Mouse (Mus musculus): ENCODE results near the gene Hfe2.

Hfe2 gene

GRCm38 (mm10) chr3:96571896-96572698 lies 47.1 kb downstream of the Hfe2 start:
- no peak for DNase-seq (ENCODE audit: extremely low spot score, low read depth, low spot score)

GRCm38 (mm10) chr3:96573611-96574511 lies 48.9 kb downstream of the Hfe2 start:
- DNase-seq (ENCODE audit: extremely low spot score, low read depth, low spot score), result no peak

GRCm38 (mm10) chr3:96575272-96575984 lies 50.5 kb downstream of the Hfe2 start:
- no peak for DNase-seq (ENCODE audit: extremely low spot score, low read depth, low spot score)

- DNase-seq (ENCODE audit: extremely low spot score, low read depth, low spot score), result no peak
These were observed 51.2 kb downstream of the Hfe2 start for GRCm38 (mm10) chr3:96576005-96576658.

GRCm38 (mm10) chr3:96576690-96577541 lies 51.9 kb downstream of the Hfe2 start, which contains the start of gene Gm16253:
Gene Gm16253 (plus strand): TSS chr3:96576984.
- DNase-seq (ENCODE audit: extremely low spot score, low read depth, low spot score), result no peak

- no peak for DNase-seq (ENCODE audit: extremely low spot score, low read depth, low spot score)
These were observed 52.6 kb downstream of the Hfe2 start for GRCm38 (mm10) chr3:96577566-96577965.

Data from hindlimb bud, embryonic 11.5 days (tissue).